Mouse (Mus musculus) erythroblast, embryonic 14.5 days (primary cell): Measurements from ENCODE around the gene Csmd2.

Experiments
- GATA1 ChIP-seq: IDR thresholded peaks from 2 replicates; pipeline ENCODE4 v1.6.1; 2012; ENCODE audit warnings: low read length, inconsistent platforms, mixed read lengths
- TAL1 ChIP-seq: IDR thresholded peaks from 3 replicates; pipeline ENCODE4 v1.6.1; 2012; ENCODE audit warnings: low read length, inconsistent platforms, mixed read lengths

- TF ChIP-seq TAL1 (no peak), GATA1 (no peak)
Observed at GRCm38 (mm10) chr4:128358751-128359150, 371.1 kb downstream of the Csmd2 start.
